Mouse (Mus musculus): ENCODE measurements around the gene Sntg2. TPM values are rescaled to one million over a fixed set of nuclear protein-coding genes. Genes with fewer than 3 reads are reported as not detected.

Gene Sntg2
- polyA plus RNA-seq, 1 experiment from 2014 or later: 7.8 TPM

GRCm38 (mm10) chr12:30357666-30358065, 15.5 kb downstream of the Sntg2 start:
- no peaks in the 10 kb centered on the region for H3K4me1 ChIP-seq (ENCODE audit: insufficient read depth, low read length)
- H3K9me3 ChIP-seq (ENCODE audit: low read length): no peaks in the 10 kb centered on the region
- WGBS: 43% methylated on average over 6 of the region's 6 CpGs
- H3K27ac ChIP-seq (ENCODE audit: low read length): no peak overlapping the region
- no peaks in the 10 kb centered on the region for H3K36me3 ChIP-seq (ENCODE audit: insufficient read depth, low read length)
- no peak overlapping the region for H3K4me3 ChIP-seq (ENCODE audit: low read length)
- H3K27me3 ChIP-seq (ENCODE audit: insufficient read depth, low read length): no peaks in the 10 kb centered on the region
- no peak overlapping the region for H3K9ac ChIP-seq (replicated peaks; ENCODE audit: low read length)
- peak; percentile 59 for ATAC-seq (ENCODE audit: low FRiP score, low TSS enrichment)
- no peak overlapping the region for H3K4me2 ChIP-seq (replicated peaks; ENCODE audit: low read depth, low read length)

DNA sequence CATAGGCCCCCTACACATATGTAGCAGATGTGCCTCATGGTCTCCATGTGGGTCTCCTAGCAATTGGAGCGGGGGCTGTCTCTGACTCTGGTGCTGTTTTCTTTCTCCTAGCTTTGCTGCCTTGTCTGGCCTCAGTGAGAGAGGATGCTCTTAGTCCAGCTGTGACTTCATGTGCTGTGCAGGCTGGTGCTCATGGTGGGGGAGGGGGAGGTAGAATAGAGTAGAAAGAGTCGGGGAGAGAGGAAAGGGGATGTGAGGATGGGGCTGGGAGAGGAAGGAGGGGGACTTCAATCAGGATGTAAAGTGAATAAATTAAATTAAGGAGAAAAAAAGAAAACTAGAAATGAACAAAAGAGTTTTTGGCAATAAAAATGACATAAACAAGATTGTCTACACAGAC, 20.8 kb downstream of the Sntg2 start:
- no peak overlapping the region for H3K4me3 ChIP-seq (ENCODE audit: low read length)
- no peaks in the 10 kb centered on the region for H3K4me1 ChIP-seq (ENCODE audit: insufficient read depth, low read length)
- no peak overlapping the region for H3K4me2 ChIP-seq (replicated peaks; ENCODE audit: low read depth, low read length)
- H3K9ac ChIP-seq (replicated peaks; ENCODE audit: low read length): no peak overlapping the region
- 46% methylated on average over 2 of the region's 2 CpGs for WGBS
- no peaks in the 10 kb centered on the region for H3K27me3 ChIP-seq (ENCODE audit: insufficient read depth, low read length)
- ATAC-seq (ENCODE audit: low FRiP score, low TSS enrichment): peak; percentile 69; the same call in 1 of the 2 replicates
- H3K27ac ChIP-seq (ENCODE audit: low read length): no peak overlapping the region
- no peaks in the 10 kb centered on the region for H3K9me3 ChIP-seq (ENCODE audit: low read length)
- no peaks in the 10 kb centered on the region for H3K36me3 ChIP-seq (ENCODE audit: insufficient read depth, low read length)

- ATAC-seq (ENCODE audit: low FRiP score, low TSS enrichment): no peak
- Histone ChIP-seq H3K4me3 (ENCODE audit: low read length) (no peak overlapping the region), H3K27me3 (ENCODE audit: insufficient read depth, low read length) (no peaks in the 10 kb centered on the region), H3K4me1 (ENCODE audit: insufficient read depth, low read length) (no peaks in the 10 kb centered on the region), H3K9me3 (ENCODE audit: low read length) (no peaks in the 10 kb centered on the region), H3K4me2 (replicated peaks; ENCODE audit: low read depth, low read length) (no peak overlapping the region), H3K9ac (replicated peaks; ENCODE audit: low read length) (no peak overlapping the region), H3K27ac (ENCODE audit: low read length) (no peak overlapping the region), H3K36me3 (ENCODE audit: insufficient read depth, low read length) (no peaks in the 10 kb centered on the region)
- WGBS: 90% methylated on average over 1 of the region's 1 CpGs
These were observed 25.1 kb downstream of the Sntg2 start for GRCm38 (mm10) chr12:30348036-30348435.

DNA sequence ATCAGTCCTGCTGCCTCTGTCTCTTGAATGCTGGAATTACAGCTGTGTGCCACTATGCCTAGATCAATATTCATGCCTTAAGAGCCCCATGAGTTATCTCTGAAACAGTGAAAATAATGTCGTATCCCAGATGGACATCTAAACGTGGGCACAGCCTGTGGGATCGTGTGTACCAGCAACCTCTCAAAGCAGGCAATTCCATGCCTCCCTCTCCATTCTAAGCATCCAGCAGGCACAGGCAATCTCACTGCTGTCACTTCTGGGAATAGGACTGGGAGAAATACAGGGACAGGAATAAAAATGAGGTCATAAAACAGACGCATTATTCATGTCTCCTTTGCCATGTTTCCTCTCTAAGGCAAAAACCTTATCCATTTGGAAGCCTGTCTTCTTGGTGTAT, 25.9 kb downstream of the Sntg2 start:
- no peak overlapping the region for H3K4me3 ChIP-seq (ENCODE audit: low read length)
- no peaks in the 10 kb centered on the region for H3K27me3 ChIP-seq (ENCODE audit: insufficient read depth, low read length)
- H3K4me2 ChIP-seq (replicated peaks; ENCODE audit: low read depth, low read length): no peak overlapping the region
- H3K9ac ChIP-seq (replicated peaks; ENCODE audit: low read length): no peak overlapping the region
- H3K27ac ChIP-seq (ENCODE audit: low read length): no peak overlapping the region
- no peaks in the 10 kb centered on the region for H3K36me3 ChIP-seq (ENCODE audit: insufficient read depth, low read length)
- ATAC-seq (ENCODE audit: low FRiP score, low TSS enrichment): no peak
- no peaks in the 10 kb centered on the region for H3K4me1 ChIP-seq (ENCODE audit: insufficient read depth, low read length)
- H3K9me3 ChIP-seq (ENCODE audit: low read length): no peaks in the 10 kb centered on the region
- WGBS: 68% methylated on average over 4 of the region's 4 CpGs

DNA sequence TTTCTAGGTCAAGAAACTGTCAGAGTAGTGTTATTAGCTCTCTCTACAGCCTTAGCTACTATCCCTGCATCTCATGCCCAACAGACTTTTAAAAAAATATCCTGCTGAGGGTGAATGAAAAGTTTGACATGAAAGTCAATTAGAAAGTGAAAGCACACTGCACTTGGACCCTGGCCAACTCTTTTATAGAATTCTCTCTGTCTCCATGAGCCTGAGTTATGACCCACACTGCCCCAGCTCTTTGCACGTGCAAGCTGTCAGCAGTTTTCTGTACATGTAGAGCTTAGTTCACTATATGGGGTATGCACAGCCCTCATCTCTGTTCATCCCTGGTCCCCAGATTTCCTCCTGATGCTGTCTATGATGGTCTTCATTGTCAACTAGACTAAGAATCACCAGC, 28.4 kb downstream of the Sntg2 start:
- WGBS: 21% methylated on average over 1 of the region's 1 CpGs
- Histone ChIP-seq H3K27me3 (ENCODE audit: insufficient read depth, low read length) (no peaks in the 10 kb centered on the region), H3K9me3 (ENCODE audit: low read length) (no peaks in the 10 kb centered on the region), H3K36me3 (ENCODE audit: insufficient read depth, low read length) (no peaks in the 10 kb centered on the region), H3K4me3 (ENCODE audit: low read length) (no peak overlapping the region), H3K4me1 (ENCODE audit: insufficient read depth, low read length) (no peaks in the 10 kb centered on the region), H3K9ac (replicated peaks; ENCODE audit: low read length) (no peak overlapping the region), H3K4me2 (replicated peaks; ENCODE audit: low read depth, low read length) (no peak overlapping the region), H3K27ac (ENCODE audit: low read length) (no peak overlapping the region)
- no peak for ATAC-seq (ENCODE audit: low FRiP score, low TSS enrichment)

DNA sequence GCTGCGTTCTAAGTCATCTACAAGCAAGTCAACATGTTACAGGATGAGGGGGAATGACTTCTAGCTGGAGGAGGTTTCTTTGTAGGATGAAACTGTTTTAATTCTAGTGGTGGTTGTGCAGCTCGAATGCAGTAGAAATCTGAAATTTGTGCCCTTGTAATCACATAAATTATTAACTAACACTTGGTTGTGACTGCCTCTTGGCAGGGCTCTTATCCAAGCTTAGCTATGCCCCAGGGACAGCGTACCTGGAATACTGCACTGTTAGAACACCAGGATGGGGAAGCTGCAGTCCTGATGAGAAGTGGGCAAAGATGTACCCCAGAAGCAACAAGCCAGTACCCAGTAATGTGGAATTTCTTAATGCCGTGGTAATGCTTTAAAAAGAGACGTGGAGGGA, 36.9 kb downstream of the Sntg2 start:
- H3K4me2 ChIP-seq (replicated peaks; ENCODE audit: low read depth, low read length): no peak overlapping the region
- H3K4me1 ChIP-seq (ENCODE audit: insufficient read depth, low read length): no peaks in the 10 kb centered on the region
- 78% methylated on average over 5 of the region's 5 CpGs for WGBS
- no peak overlapping the region for H3K27ac ChIP-seq (ENCODE audit: low read length)
- no peaks in the 10 kb centered on the region for H3K36me3 ChIP-seq (ENCODE audit: insufficient read depth, low read length)
- ATAC-seq (ENCODE audit: low FRiP score, low TSS enrichment): no peak
- no peaks in the 10 kb centered on the region for H3K9me3 ChIP-seq (ENCODE audit: low read length)
- H3K9ac ChIP-seq (replicated peaks; ENCODE audit: low read length): no peak overlapping the region
- no peaks in the 10 kb centered on the region for H3K27me3 ChIP-seq (ENCODE audit: insufficient read depth, low read length)
- H3K4me3 ChIP-seq (ENCODE audit: low read length): no peak overlapping the region

DNA sequence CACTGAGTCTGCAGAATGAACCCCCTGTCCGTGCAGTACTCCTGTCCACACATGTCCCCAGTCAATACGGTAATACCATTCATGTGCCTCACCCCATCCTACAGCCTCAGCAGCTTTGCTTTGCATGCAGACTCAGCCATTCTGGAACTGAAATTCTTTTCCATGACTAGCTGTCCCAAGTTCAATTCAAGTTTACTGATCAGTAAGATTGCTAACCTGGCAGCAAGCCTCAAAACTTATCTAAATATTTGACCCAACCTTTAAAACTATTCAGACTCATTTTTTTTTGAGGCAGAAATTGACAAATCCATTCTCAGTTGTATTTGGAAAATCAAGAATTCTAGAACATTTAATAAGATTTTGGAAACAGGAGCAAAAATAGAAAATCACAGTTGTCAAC, 38.7 kb downstream of the Sntg2 start:
- Histone ChIP-seq H3K36me3 (ENCODE audit: insufficient read depth, low read length) (no peaks in the 10 kb centered on the region), H3K27me3 (ENCODE audit: insufficient read depth, low read length) (no peaks in the 10 kb centered on the region), H3K9ac (replicated peaks; ENCODE audit: low read length) (no peak overlapping the region), H3K9me3 (ENCODE audit: low read length) (peaks cover 2% of the 10 kb centered on the region; the same call in 1 of the 2 replicates), H3K4me2 (replicated peaks; ENCODE audit: low read depth, low read length) (no peak overlapping the region), H3K4me3 (ENCODE audit: low read length) (no peak overlapping the region), H3K4me1 (ENCODE audit: insufficient read depth, low read length) (no peaks in the 10 kb centered on the region), H3K27ac (ENCODE audit: low read length) (no peak overlapping the region)
- WGBS: 91% methylated on average over 2 of the region's 2 CpGs
- no peak for ATAC-seq (ENCODE audit: low FRiP score, low TSS enrichment)

DNA sequence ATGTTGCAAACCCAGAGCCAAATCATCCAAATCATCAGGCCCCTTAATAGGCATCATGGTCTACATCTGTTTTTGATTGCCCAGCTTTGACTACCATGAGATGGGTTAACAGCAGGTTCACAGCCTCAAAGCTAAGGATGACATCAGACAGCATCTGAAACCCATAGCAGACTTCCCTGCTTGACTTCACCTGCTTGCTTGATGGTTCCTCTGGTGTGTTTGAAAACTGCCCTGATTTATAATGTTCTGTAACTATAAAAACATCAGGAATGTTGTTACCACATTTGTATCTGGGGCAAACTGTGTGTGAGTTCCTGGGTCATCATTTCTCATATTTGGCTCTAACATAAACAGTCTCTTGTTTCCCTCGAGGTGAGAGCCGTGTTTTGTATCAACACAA, 55.2 kb downstream of the Sntg2 start:
- ATAC-seq (ENCODE audit: low FRiP score, low TSS enrichment): no peak

DNA sequence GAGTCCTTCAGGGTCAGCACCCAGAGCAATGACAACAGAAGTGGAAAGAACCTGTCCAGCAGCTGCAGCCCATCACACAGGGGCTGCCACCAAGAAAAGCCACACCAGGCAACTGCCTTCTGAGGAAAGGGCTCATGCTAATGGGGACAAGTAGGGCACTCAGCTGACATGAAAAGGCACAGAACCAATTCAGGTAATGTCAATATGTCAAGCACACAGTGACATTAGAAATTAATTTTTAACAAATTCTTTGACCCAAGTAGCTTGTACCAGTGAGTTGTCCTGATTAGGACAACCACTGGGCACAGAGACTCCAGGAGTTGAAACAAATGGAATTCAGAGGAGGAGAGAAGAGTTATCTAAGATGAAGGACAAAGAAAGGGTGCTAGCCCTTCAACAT, 60.2 kb downstream of the Sntg2 start:
- Histone ChIP-seq H3K4me2 (replicated peaks; ENCODE audit: low read depth, low read length) (no peak overlapping the region), H3K9ac (replicated peaks; ENCODE audit: low read length) (no peak overlapping the region), H3K4me1 (ENCODE audit: insufficient read depth, low read length) (no peaks in the 10 kb centered on the region), H3K36me3 (ENCODE audit: insufficient read depth, low read length) (no peaks in the 10 kb centered on the region), H3K9me3 (ENCODE audit: low read length) (no peaks in the 10 kb centered on the region), H3K4me3 (ENCODE audit: low read length) (no peak overlapping the region), H3K27ac (ENCODE audit: low read length) (no peak overlapping the region), H3K27me3 (ENCODE audit: insufficient read depth, low read length) (no peaks in the 10 kb centered on the region)
- no peak for ATAC-seq (ENCODE audit: low FRiP score, low TSS enrichment)

More for the DNA sequence above, 55.2 kb downstream of the Sntg2 start:
- H3K4me1 ChIP-seq (ENCODE audit: insufficient read depth, low read length): no peaks in the 10 kb centered on the region
- WGBS: 25% methylated on average over 2 of the region's 2 CpGs
- H3K9ac ChIP-seq (replicated peaks; ENCODE audit: low read length): no peak overlapping the region
- no peak overlapping the region for H3K27ac ChIP-seq (ENCODE audit: low read length)
- H3K4me2 ChIP-seq (replicated peaks; ENCODE audit: low read depth, low read length): no peak overlapping the region
- H3K27me3 ChIP-seq (ENCODE audit: insufficient read depth, low read length): no peaks in the 10 kb centered on the region
- no peaks in the 10 kb centered on the region for H3K9me3 ChIP-seq (ENCODE audit: low read length)
- no peaks in the 10 kb centered on the region for H3K36me3 ChIP-seq (ENCODE audit: insufficient read depth, low read length)
- no peak overlapping the region for H3K4me3 ChIP-seq (ENCODE audit: low read length)

DNA sequence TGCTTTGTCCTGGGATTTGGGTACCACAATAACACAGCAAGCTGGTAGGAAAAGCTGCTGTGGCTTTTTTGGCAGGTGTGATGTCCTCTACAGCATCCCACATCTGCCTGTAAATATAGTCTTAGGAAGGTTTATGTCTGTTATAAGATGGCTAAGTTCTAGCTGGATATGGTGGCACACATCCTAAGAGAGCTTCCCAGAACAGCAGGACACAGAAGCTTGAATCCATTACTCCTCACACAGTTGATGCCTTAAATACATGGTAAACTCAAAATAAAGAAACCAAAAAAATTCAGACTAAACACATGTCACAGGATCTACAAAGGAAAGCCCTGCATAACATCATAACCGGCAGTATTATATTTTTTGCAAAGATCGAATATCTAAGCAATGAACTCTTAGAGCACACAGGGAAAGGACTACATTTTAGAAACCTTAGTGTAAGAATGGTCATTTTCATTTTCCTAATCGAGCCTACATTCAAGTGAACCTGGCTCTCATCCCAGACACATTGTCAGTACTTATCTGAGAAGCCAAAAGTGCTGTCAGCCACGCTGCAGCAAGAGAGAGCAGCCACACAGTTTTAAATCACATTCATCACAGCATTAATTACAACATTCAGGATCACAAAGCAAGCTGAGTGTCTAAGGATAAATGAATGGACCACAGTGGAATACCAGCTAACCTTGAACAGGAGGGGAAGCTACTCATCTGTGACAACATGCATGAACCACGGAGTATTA, 64.8 kb downstream of the Sntg2 start:
- no peaks in the 10 kb centered on the region for H3K27me3 ChIP-seq (ENCODE audit: insufficient read depth, low read length)
- ATAC-seq (ENCODE audit: low FRiP score, low TSS enrichment): no peak
- 65% methylated on average over 5 of the region's 5 CpGs for WGBS
- no peaks in the 10 kb centered on the region for H3K9me3 ChIP-seq (ENCODE audit: low read length)
- H3K27ac ChIP-seq (ENCODE audit: low read length): no peak overlapping the region
- H3K36me3 ChIP-seq (ENCODE audit: insufficient read depth, low read length): no peaks in the 10 kb centered on the region
- no peak overlapping the region for H3K9ac ChIP-seq (replicated peaks; ENCODE audit: low read length)
- H3K4me1 ChIP-seq (ENCODE audit: insufficient read depth, low read length): no peaks in the 10 kb centered on the region
- no peak overlapping the region for H3K4me2 ChIP-seq (replicated peaks; ENCODE audit: low read depth, low read length)
- no peak overlapping the region for H3K4me3 ChIP-seq (ENCODE audit: low read length)

Data from kidney, embryonic 16.5 days (tissue).